Mouse (Mus musculus) fibroblast of lung, adult 2 months (primary cell): ENCODE measurements around the gene Prkce.
"Not testable (repeated sequence)": the region's sequence is repeated elsewhere in the genome, so short reads cannot be mapped to it uniquely, and the experiment has no call there.

Experiments used
- DNase-seq: peaks from one replicate; pipeline ENCODE4 v3.0.0-alpha.2; 2011; ENCODE audit warnings: low read depth

Gene Prkce

GRCm38 (mm10) chr17:86453673-86454350 is 286.2 kb downstream of the Prkce start:
- no peak for DNase-seq

GRCm38 (mm10) chr17:86454351-86454706 is 286.7 kb downstream of the Prkce start:
- peak; percentile 8 for DNase-seq

GRCm38 (mm10) chr17:86456512-86456911 is 288.9 kb downstream of the Prkce start:
- peak; percentile 18 for DNase-seq

GRCm38 (mm10) chr17:86458302-86458980 is 290.9 kb downstream of the Prkce start:
- no peak for DNase-seq

- DNase-seq, result no peak
Observed at GRCm38 (mm10) chr17:86460645-86461430, 293.3 kb downstream of the Prkce start.

GRCm38 (mm10) chr17:86463369-86463768 is 295.8 kb downstream of the Prkce start:
- DNase-seq, result no peak

- DNase-seq, result no peak
Observed at GRCm38 (mm10) chr17:86464197-86464596, 296.6 kb downstream of the Prkce start.

- no peak for DNase-seq
Observed at GRCm38 (mm10) chr17:86464689-86465363, 297.2 kb downstream of the Prkce start.

GRCm38 (mm10) chr17:86465865-86466264 is 298.3 kb downstream of the Prkce start:
- no peak for DNase-seq

GRCm38 (mm10) chr17:86466412-86466811 is 298.8 kb downstream of the Prkce start:
- no peak for DNase-seq

- no peak for DNase-seq
Observed at GRCm38 (mm10) chr17:86466871-86467270, 299.3 kb downstream of the Prkce start.

GRCm38 (mm10) chr17:86467291-86467898 is 299.8 kb downstream of the Prkce start:
- DNase-seq, result no peak

- no peak for DNase-seq
Observed at GRCm38 (mm10) chr17:86467967-86468366, 300.4 kb downstream of the Prkce start.

GRCm38 (mm10) chr17:86470160-86470559 is 302.6 kb downstream of the Prkce start:
- no peak for DNase-seq

- DNase-seq, result no peak
Observed at GRCm38 (mm10) chr17:86471684-86472083, 304.1 kb downstream of the Prkce start.

- no peak for DNase-seq
Observed at GRCm38 (mm10) chr17:86476674-86477073, 309.1 kb downstream of the Prkce start.

GRCm38 (mm10) chr17:86477401-86477800 is 309.8 kb downstream of the Prkce start:
- not testable (repeated sequence) for DNase-seq

GRCm38 (mm10) chr17:86479406-86479805 is 311.8 kb downstream of the Prkce start:
- DNase-seq, result no peak

GRCm38 (mm10) chr17:86482675-86483074 is 315.1 kb downstream of the Prkce start:
- DNase-seq, result no peak

- peak; percentile 65 for DNase-seq
Observed at GRCm38 (mm10) chr17:86484087-86484737, 316.6 kb downstream of the Prkce start.

GRCm38 (mm10) chr17:86486657-86487056 is 319.1 kb downstream of the Prkce start:
- no peak for DNase-seq
